Mouse (Mus musculus): Measurements from ENCODE around the gene Vmn1r85.

Vmn1r85 gene

DNA sequence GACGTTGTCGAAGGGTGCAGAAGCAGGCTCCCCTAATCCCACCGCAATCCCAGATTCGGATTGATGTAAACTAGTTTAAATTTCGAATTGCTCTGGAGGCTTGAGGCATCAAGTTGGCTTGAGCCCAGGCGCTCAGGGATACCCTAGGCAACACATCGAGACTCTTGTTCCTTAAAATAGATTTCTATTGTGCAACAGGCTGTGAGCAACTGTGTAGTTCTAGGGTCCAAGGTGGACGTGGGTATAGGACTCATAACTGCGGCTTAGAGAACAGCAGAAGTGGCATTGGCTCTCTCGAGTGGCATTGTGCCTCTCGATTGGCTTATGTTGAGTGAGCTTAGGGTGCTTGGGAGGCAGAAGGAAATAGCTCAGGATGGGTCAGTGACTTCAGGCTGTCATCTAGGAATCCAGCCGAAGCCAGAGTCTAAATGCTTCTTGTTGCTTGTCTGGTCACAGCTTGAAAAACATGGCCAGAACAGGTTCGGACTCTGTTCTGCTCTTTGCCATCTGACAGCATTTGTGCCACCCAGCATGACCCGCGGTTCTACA, 56.3 kb downstream of the Vmn1r85 start:
- DNase-seq (ENCODE audit: low read depth in 2 of 2, low spot score in 2 of 2) = no peak

DNA sequence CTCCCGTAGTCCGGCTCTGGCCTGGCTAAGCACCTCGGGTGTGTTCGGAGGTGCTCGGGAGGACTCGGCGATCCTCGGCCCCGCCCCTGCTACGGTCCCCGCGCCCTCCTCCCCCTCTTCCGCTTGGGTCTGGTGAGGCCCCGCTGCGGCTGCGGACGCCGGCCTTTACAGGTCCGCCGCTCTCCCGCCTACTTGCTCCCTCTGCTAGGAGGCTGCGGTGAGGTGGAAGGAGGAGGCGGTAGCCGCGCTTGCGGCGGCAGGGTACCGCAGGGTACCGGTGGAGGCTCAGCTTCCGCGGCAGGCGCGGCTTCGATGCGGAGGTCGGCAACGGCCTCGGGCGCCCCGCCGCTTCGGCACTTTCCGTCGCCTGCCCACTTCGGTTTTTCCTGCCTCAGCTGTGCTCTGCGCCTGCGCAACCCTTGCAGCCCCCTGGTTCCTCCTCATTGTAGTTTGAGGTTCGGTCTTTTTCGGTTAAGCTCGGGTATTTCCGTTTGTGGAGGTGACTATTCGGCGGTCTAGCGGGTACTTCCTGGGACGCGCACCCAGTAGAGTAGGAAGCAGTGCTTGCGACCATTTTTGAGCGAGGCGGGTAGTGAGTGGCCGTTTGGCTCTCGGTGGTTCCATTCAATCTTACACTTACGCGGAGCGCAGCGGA, 56.9 kb downstream of the Vmn1r85 start, which contains the start of gene Ube2m:
TSS of gene Ube2m (minus strand) at position 375 of the 655 bp plus-strand sequence.
- peak; percentile 99 for DNase-seq (ENCODE audit: low read depth in 2 of 2, low spot score in 2 of 2)

DNA sequence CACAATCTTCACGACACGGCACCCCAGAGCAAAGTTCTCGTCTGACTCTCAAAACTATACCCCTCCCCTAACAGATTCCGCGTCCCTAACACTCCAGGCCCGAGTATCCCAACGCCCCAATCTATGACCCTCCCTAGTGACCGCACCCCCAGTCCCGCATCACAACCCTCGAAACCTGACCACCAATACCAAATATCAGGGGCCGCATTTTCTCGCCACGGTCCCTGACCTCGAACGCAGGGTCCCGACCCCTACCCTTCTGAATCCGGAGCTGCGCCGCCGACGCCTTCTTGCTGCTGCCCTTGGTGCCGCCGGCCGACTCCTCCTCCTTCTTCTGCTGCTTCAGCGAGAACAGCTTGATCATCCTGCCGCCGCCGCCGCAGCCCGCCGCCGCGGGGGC, 57.6 kb downstream of the Vmn1r85 start:
- DNase-seq (ENCODE audit: low read depth in 2 of 2, low spot score in 2 of 2) = no peak

DNA sequence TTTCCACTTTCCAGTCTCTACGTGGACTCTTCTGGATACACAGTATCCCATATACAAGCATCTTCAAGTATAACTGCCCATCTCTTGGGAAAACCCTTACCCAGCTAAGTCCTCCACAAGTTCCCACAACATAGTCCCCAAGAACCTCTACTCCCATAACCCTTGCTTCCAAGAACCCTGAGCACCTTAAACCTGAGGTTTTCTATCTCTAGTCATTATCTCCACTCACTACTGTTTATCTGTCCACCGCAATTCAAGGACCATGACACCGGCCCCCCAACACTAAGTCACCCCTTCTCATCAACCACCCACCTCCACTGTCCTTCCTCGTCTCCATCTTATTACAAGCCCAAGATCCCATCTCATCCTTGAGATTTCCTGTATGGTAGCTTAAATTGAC, 58.2 kb downstream of the Vmn1r85 start:
- DNase-seq (ENCODE audit: low read depth in 2 of 2, low spot score in 2 of 2) = no peak

DNA sequence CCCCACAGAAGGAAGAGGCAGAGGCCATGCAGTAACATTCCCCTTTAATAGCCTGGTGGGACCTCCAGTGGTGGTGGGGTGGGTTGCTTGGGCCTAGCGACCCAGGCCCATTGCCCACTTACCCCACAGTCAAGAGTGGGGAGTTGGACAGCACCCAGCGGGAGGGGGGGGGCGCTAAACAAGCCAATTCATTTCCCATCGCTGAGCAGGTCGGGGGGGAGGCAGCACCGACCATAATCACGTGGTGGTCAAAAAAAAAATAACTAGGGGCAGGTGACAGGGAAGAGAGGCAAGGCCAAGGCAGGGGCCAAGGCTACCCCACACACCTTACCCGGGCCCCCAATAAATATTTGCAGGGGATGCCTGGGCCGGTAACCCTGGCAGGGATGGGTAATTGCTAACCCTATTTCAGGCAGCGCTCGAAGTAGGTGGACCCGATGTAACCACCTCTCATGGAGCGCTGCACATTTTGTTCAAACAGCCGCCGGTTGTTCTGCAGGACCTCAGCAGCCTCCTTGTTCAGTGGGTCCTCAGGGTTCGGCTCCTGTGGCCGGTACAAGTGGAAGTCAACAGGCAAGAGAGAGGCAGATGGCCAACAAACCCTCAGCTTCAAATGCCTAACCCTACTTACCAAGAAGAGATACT, 59.6 kb downstream of the Vmn1r85 start:
- no peak for DNase-seq (ENCODE audit: low read depth in 2 of 2, low spot score in 2 of 2)

DNA sequence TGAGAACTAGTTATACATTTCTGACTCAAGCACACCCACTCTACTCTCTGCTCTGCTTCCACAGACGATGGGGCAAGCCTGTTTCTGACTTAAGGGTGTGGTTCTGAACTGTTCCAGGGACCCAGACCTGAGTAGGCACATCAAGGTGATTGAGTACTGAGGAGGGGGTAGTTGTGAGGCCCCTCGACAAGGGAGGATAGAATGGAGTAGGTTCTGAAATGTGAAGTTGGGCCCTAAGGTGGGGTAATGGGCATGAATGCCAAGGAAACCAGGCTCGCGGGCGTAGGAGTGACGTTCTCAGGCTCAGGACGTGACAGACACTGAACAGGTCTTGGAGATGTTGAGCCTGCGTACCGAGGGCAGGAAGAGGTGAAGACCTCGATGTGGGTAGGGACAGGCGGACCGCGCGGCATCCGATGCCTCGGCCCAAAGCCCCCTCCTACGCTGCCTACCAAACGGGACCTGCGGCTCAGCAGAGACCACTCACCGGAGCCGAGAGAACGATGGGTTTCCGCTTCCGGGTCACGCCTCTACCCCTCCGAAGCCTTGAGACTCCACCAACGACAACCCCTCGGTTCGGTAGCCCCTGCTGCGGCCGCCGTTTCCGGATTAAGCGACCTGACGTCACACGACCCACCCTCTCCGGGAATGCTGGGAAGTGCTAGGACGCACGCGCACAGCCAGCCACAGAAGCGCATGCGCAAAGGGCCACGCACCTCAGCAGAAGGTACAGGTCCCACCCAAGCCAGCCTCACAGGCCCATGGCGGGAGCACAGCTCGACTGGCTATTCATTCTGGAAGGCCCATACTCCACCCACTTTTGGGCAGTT, 60.6 kb downstream of the Vmn1r85 start, which contains the start of gene Chmp2a:
TSS of gene Chmp2a (minus strand) at position 660 of the 830 bp plus-strand sequence.
- DNase-seq (ENCODE audit: low read depth in 2 of 2, low spot score in 2 of 2) = peak; percentile 96

DNA sequence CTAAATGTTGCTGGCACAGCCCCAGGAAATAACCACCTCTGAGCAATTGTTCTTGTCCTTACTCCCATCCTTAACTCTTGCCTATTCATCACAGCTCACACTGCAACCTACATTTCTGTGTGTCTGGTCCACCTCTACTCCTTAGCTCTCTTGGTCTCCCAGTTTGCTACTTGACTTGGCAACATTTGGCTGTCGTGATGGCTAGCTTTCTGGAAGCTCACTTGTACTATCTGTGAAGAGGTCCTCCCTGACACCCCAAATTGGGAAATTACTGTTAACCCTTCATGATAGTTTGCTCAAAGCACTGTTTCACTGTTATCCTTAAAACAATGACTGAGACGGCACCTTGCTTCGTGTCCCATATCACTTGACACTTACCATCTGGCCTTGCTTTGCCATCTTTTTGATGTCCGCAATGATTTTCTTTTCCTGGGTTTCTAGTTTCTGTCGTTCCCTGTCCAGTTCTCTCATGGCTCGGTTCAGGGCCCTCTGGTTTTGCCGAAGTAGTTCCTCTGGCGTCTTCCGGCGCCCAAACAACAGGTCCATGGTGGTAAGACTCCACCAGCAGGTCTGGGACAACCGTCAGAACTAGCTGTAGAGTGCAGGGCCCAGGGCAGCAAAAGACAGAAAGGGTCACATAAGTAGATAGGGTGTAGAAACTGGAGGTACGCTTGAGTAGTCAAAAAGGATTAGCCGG, 61.4 kb downstream of the Vmn1r85 start:
- DNase-seq (ENCODE audit: low read depth in 2 of 2, low spot score in 2 of 2) = no peak
